Mouse (Mus musculus) kidney, adult 2 months (tissue): ENCODE results near the gene Cd247.

ENCODE experiments used
- CTCF ChIP-seq: fragments of 200-500 bp; conservative IDR thresholded peaks from 2 replicates; pipeline ENCODE4 v1.5.1; 2011; ENCODE audit warnings: low read depth, mild to moderate bottlenecking, control low read depth, low read length, moderate library complexity, mixed read lengths; ENCODE audit not compliant: insufficient read depth, insufficient read length
- POLR2A ChIP-seq: fragments of 200-500 bp; IDR thresholded peaks from one replicate; pipeline ENCODE4 v1.6.1; 2011; ENCODE audit warnings: low read depth, low read length, control low read depth

DNA sequence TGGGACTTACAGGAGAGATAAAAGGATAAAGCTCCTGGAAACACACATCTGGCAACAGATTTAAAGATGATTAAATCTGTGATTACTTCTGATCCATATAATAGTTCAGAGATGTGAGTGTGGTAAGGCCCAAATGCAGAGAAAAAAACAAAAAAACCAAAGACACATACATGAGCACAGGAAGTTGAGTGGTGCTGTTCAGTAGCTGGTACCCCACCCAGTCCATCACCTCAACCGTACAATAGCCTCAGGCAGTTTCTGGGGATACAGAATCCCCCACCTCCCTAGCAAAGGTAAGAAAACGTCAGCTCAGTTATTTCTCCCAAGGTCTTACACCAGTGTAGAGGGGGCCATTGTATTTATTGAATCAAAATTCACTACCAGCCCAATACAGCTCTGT is 22.2 kb downstream of the Cd247 start:
- TF ChIP-seq CTCF (no peak), POLR2A (no peak)
